Mouse (Mus musculus) liver, embryonic 14.5 days (tissue): ENCODE measurements around the gene Ankrd44. TPM values are rescaled to one million over a fixed set of nuclear protein-coding genes. Genes with fewer than 3 reads are reported as not detected.

Source experiments
- ATAC-seq: fragments of 200-750 bp; cut with Nextera tagmentation; 2 replicates; pipeline ENCODE4 v1.8.0; 2017; ENCODE audit warnings: moderate number of reproducible peaks, mild to moderate bottlenecking, moderate library complexity; ENCODE audit not compliant: insufficient read depth
- DNase-seq, 3 experiments: peaks; one replicate each; pipeline ENCODE4 v3.0.0-alpha.2; 2012 to 2013; ENCODE audit warnings: low read depth in 3 of 3, low spot score in 3 of 3
- H3K27ac ChIP-seq: fragments of 300-500 bp; sonication (generic); 2 replicates; pipeline ENCODE4 v1.5.1; 2014; ENCODE audit warnings: moderate library complexity, mild to moderate bottlenecking, control low read depth, inconsistent platforms
- H3K27me3 ChIP-seq: fragments of 300-500 bp; sonication (generic); 2 replicates; pipeline ENCODE4 v1.6.1; 2014; ENCODE audit warnings: mild to moderate bottlenecking, low read length, moderate library complexity; ENCODE audit not compliant: control insufficient read depth, insufficient read depth
- H3K36me3 ChIP-seq: fragments of 300-500 bp; sonication (generic); replicated peaks from 2 replicates; pipeline ENCODE4 v1.6.1; 2014; ENCODE audit warnings: low read depth; ENCODE audit not compliant: control insufficient read depth, insufficient read depth
- H3K4me1 ChIP-seq, 2 experiments: fragments of 200-500 bp in 1 of 2; fragments of 300-500 bp in 1 of 2; sonication (generic) in 1 of 2; replicated peaks; 2 replicates each; pipeline ENCODE4 v1.6.1; 2012 to 2014; ENCODE audit warnings: antibody characterized with exemption in 1 of 2, inconsistent platforms in 1 of 2, low read length in 1 of 2; ENCODE audit not compliant: control insufficient read depth in 2 of 2, insufficient read depth in 2 of 2
- H3K4me2 ChIP-seq: fragments of 300-500 bp; sonication (generic); 2 replicates; pipeline ENCODE4 v1.6.1; 2014; ENCODE audit warnings: low read depth, mild to moderate bottlenecking, control low read depth, moderate library complexity
- H3K4me3 ChIP-seq, 2 experiments: fragments of 200-500 bp in 1 of 2; fragments of 300-500 bp in 1 of 2; sonication (generic) in 1 of 2; 2 replicates each; pipeline ENCODE4 v1.5.1; 2012 to 2014; ENCODE audit warnings: low read depth in 2 of 2, low read length in 2 of 2, mild to moderate bottlenecking in 2 of 2, control low read depth in 1 of 2, inconsistent platforms in 1 of 2, moderate library complexity in 1 of 2; ENCODE audit not compliant: insufficient read depth in 1 of 2
- H3K9ac ChIP-seq: fragments of 300-500 bp; sonication (generic); replicated peaks from 2 replicates; pipeline ENCODE4 v1.6.1; 2014; ENCODE audit warnings: mild to moderate bottlenecking, control low read depth, moderate library complexity
- H3K9me3 ChIP-seq: fragments of 300-500 bp; sonication (generic); 2 replicates; pipeline ENCODE4 v1.6.1; 2016; ENCODE audit warnings: low read length, mixed read lengths; ENCODE audit not compliant: control insufficient read depth
- CTCF ChIP-seq: IDR thresholded peaks from 2 replicates; pipeline ENCODE4 v1.5.1; 2016; ENCODE audit warnings: antibody characterized with exemption, low read depth, control low read depth
- EP300 ChIP-seq: IDR thresholded peaks from 2 replicates; pipeline ENCODE4 v1.6.1; 2016; ENCODE audit warnings: antibody characterized with exemption, low read depth
- WGBS: fragments of 180-500 bp; shearing (Covaris S2); extraction: QIAGEN DNeasy Blood & Tissue Kit; methylation state at CpG from one replicate; pipeline ENCODE4 v1.1.7; 2014; ENCODE audit not compliant: insufficient replicate concordance; 5-methylcytosine and 5-hydroxymethylcytosine counted together
- polyA plus RNA-seq, 2 experiments: library from polyadenylated mRNA; depleted of rRNA in 1 of 2; stranded (reverse) in 1 of 2; unstranded in 1 of 2; fragments of >200 nt; fragmentation: Nextera tagmentation in 1 of 2; extraction: Ambion mirVana in 1 of 2; gene quantifications; 2 replicates each; pipeline versions ENCODE4 v1.2.1 to v1.2.3; 2012 to 2014

The Ankrd44 gene
- polyA plus RNA-seq, 2 experiments, result 4.2 to 6.1 TPM

- Histone ChIP-seq H3K36me3 (no peaks in the 10 kb centered on the region), H3K9ac (no peak overlapping the region), H3K4me3 (no peak overlapping the region), H3K27me3 (no peaks in the 10 kb centered on the region), H3K27ac (no peak overlapping the region), H3K4me1 (no peaks in the 10 kb centered on the region), H3K9me3 (no peaks in the 10 kb centered on the region), H3K4me2 (no peak overlapping the region)
- TF ChIP-seq CTCF, result no peak
- TF ChIP-seq EP300, result no peak
- DNase-seq (no peak), ATAC-seq (no peak)
- 56% methylated on average over 6 of the region's 6 CpGs for WGBS
Measured at GRCm38 (mm10) chr1:54639506-54640078, 286.6 kb downstream of the Ankrd44 start.

DNA sequence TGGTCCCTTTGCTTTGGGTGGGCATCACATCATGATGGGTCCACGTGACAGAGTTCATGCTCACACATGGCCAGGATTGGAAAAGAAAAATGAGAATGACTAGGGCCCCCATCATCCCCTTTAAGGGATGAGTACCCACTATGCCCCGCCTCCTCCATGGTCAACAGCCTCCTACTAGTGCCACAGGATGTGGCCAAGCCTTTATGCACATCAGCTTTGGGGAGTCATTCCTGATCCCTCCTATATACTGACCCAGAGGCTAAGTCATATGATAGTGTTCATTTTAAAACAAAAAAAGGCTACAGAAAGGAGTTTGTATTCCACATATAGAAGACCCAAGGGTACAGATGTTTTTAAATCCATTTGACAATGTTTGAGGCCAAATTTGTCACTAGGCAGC is 287.1 kb downstream of the Ankrd44 start:
- Histone ChIP-seq H3K4me1 (no peaks in the 10 kb centered on the region), H3K4me2 (no peak overlapping the region), H3K9ac (no peak overlapping the region), H3K4me3 (no peak overlapping the region), H3K27ac (no peak overlapping the region), H3K27me3 (no peaks in the 10 kb centered on the region), H3K9me3 (no peaks in the 10 kb centered on the region), H3K36me3 (no peaks in the 10 kb centered on the region)
- no peak for DNase-seq
- 51% methylated on average over 2 of the region's 2 CpGs for WGBS
- no peak for ATAC-seq
- TF ChIP-seq EP300 (no peak), CTCF (no peak)

GRCm38 (mm10) chr1:54637340-54637739 is 288.8 kb downstream of the Ankrd44 start:
- no peak overlapping the region for H3K27ac ChIP-seq
- 55% methylated on average over 2 of the region's 2 CpGs for WGBS
- H3K4me1 ChIP-seq, result no peaks in the 10 kb centered on the region
- TF ChIP-seq EP300 (no peak), CTCF (no peak)
- no peak overlapping the region for H3K4me2 ChIP-seq
- no peak overlapping the region for H3K4me3 ChIP-seq
- H3K9me3 ChIP-seq, result no peaks in the 10 kb centered on the region
- DNase-seq, result no peak
- H3K36me3 ChIP-seq, result no peaks in the 10 kb centered on the region
- no peak overlapping the region for H3K9ac ChIP-seq
- no peak for ATAC-seq
- H3K27me3 ChIP-seq, result no peaks in the 10 kb centered on the region

GRCm38 (mm10) chr1:54629106-54629505 is 297.1 kb downstream of the Ankrd44 start:
- no peak overlapping the region for H3K27ac ChIP-seq
- H3K4me1 ChIP-seq, result no peaks in the 10 kb centered on the region
- no peak overlapping the region for H3K4me2 ChIP-seq
- H3K27me3 ChIP-seq, result no peaks in the 10 kb centered on the region
- no peaks in the 10 kb centered on the region for H3K9me3 ChIP-seq
- TF ChIP-seq EP300, result no peak
- no peak for TF ChIP-seq CTCF
- 27% methylated on average over 1 of the region's 1 CpGs for WGBS
- H3K9ac ChIP-seq, result no peak overlapping the region
- H3K4me3 ChIP-seq, result no peak overlapping the region
- no peaks in the 10 kb centered on the region for H3K36me3 ChIP-seq
- ATAC-seq (no peak), DNase-seq (no peak)

GRCm38 (mm10) chr1:54614963-54615362 is 311.2 kb downstream of the Ankrd44 start:
- Histone ChIP-seq H3K27ac (no peak overlapping the region), H3K4me3 (no peak overlapping the region), H3K4me1 (no peaks in the 10 kb centered on the region), H3K36me3 (no peaks in the 10 kb centered on the region), H3K9me3 (no peaks in the 10 kb centered on the region), H3K4me2 (no peak overlapping the region), H3K27me3 (no peaks in the 10 kb centered on the region), H3K9ac (no peak overlapping the region)
- DNase-seq (no peak), ATAC-seq (no peak)
- TF ChIP-seq CTCF (no peak), EP300 (no peak)
- 76% methylated on average over 6 of the region's 6 CpGs for WGBS
